Mouse (Mus musculus): ENCODE measurements around the gene Angptl2. TPM values are rescaled to one million over a fixed set of nuclear protein-coding genes. Genes with fewer than 3 reads are reported as not detected.

The Angptl2 gene
- polyA plus RNA-seq, 2 experiments from 2014 or later, result 7.6 to 16.5 TPM

GRCm38 (mm10) chr2:33272665-33273439 is 57.0 kb downstream of the Angptl2 start:
- no peak for ATAC-seq

GRCm38 (mm10) chr2:33274719-33275490 is 59.0 kb downstream of the Angptl2 start:
- no peak for ATAC-seq

- ATAC-seq, result no peak
These were observed 63.9 kb downstream of the Angptl2 start for GRCm38 (mm10) chr2:33279758-33280157.

- no peak for ATAC-seq
These were observed 64.7 kb downstream of the Angptl2 start for GRCm38 (mm10) chr2:33280525-33280924.

GRCm38 (mm10) chr2:33281807-33282206 is 65.9 kb downstream of the Angptl2 start:
- ATAC-seq, result no peak

GRCm38 (mm10) chr2:33282877-33283276 is 67.0 kb downstream of the Angptl2 start:
- no peak for ATAC-seq

GRCm38 (mm10) chr2:33283674-33284073 is 67.8 kb downstream of the Angptl2 start:
- no peak for ATAC-seq

- ATAC-seq, result no peak
These were observed 73.0 kb downstream of the Angptl2 start for GRCm38 (mm10) chr2:33288837-33289236.

GRCm38 (mm10) chr2:33290491-33290890 is 74.6 kb downstream of the Angptl2 start:
- no peak for ATAC-seq

- no peak for ATAC-seq
These were observed 76.2 kb downstream of the Angptl2 start for GRCm38 (mm10) chr2:33292057-33292456.

GRCm38 (mm10) chr2:33295115-33295514 is 79.2 kb downstream of the Angptl2 start:
- ATAC-seq, result no peak

Other genes starting within 250 kb of the Angptl2 start
- 1 to 10 TPM; 1.7 to 3.3 TPM for gene Slc2a8, start 234.0 kb upstream of the Angptl2 start, polyA plus RNA-seq (2017; shearing (Covaris generic))
- under 1 TPM in 1 of 2 experiments, not detected in 1; 0.30 TPM for gene Garnl3, start 84.4 kb upstream of the Angptl2 start, polyA plus RNA-seq (2017; shearing (Covaris generic))
- gene Ralgps1, start 155.4 kb downstream of the Angptl2 start, polyA plus RNA-seq (2017; shearing (Covaris generic)), result 10 to 100 TPM in 1 of 2 experiments, 1 to 10 TPM in 1; 7.2 to 14.4 TPM
- 1 to 10 TPM; 1.4 TPM for gene Zbtb34, start 215.3 kb downstream of the Angptl2 start, polyA plus RNA-seq (2017; shearing (Covaris generic))